Mouse (Mus musculus) cerebellum, adult 11-12 months (tissue): ENCODE measurements around the gene Ncoa6.

Experiments
- DNase-seq: peaks from one replicate; pipeline ENCODE4 v3.0.0; 2022

Ncoa6 gene

DNA sequence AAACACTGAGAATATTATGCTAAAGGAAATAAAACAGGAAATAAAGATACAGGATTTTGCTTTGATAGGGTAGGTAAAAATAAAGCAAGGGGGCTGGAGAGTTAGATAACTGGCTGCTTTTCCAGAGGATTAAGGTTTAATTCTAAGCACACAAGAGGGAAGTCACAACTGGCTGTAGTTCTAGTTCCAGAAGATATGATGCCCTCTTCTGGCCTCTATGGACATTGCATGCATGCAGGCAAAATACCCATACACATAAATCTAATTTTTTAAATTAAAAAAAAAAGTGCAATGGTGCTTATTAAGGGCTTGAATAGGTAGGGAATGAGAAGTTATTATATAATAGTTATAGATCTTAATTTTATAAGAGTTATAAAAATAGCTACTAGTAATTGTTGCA is 37.2 kb downstream of the Ncoa6 start:
- no peak for DNase-seq

DNA sequence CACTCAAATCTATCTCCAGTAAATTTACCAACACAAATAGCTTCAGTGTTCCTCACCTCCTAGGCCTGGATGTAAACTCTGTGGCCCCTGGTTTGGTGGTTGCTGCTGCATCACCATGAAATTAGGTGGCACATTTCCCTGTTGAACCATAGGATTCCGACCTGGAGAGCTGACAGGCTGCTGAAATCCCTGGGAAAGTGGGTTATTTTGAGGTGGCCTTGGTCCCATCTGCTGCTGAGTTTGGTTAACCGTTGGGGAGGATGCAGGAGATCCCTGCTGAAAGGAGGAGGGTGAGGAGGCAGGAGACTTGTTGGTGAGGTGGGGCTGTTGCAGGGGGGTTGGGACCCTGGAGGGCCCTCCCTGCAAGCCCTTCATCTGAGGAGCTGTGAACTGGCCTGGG is 52.8 kb downstream of the Ncoa6 start:
- DNase-seq = peak; percentile 16

DNA sequence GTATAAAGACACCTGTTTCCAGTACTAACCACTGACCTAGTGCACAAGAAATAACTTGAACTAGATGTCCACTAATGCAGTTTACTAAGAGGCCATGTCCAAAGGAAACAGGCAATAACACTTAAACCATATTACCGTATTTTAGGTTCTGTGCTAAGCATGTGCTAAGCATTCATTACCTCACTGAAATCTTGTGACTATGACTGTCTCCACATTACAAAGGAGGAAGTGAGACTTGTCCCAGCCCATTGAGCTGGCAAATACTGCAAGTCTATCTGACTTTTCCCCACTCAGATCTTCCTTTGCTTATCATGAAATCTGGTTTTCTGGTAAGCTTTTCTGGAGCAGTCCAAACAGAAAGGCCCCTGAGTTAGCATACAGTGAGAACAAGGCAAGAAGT is 69.1 kb downstream of the Ncoa6 start:
- no peak for DNase-seq

DNA sequence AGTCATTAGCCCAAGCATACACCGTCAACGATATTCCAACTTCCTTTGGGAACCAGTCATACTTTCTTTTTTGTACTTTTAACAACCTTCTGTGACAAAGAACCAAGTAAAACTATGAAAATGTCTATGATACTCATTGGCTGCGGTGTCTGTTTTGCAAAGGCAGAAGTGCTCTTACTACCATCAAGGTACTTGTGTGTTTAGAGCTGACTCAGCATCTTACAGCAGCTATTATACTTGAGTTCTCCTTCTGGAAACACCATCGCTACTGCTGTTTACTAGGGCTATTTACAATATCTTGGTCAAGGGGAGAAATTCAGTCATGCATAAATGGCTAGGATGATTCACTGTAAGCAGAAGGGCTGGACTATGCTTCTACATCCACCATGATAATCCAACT is 71.8 kb downstream of the Ncoa6 start:
- DNase-seq = no peak

DNA sequence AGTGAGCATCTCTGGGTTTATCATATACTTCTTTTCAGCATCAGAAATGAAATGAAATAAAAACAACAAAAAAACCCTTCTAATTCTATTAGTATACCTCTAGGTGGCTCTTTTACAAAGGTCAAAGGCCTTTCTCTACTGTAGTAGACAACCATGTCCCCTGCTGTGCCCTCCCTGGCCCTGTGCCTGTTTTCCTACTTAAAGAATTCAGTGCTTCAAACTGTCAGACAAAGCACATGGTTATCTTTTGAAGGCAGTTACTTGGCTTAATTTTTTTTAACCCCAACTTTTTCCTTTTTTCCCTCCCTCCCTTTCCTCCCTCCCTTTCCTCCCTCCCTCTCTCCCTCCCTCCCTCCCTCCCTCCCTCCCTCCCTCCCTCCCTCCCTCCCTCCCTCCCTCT is 73.4 kb downstream of the Ncoa6 start:
- DNase-seq = peak; percentile 42

DNA sequence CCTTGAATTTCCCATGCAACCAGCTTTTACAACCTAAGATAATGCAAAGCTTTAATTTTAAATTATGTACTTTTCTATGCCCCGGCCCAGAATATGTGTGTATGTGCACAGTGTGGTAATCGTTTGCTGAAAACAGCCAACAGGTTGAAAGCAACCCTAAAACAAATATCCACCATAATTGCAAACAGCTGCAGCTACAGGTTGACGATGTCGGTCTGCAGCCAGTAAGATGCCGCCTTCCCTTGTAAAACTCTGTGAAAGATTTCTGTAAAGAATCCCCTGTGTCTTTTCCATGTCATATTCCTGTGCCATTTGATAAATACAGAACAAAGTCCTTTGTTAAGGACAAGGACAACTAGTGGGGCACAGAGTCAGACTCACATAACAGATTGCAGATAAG is 79.1 kb downstream of the Ncoa6 start:
- no peak for DNase-seq

DNA sequence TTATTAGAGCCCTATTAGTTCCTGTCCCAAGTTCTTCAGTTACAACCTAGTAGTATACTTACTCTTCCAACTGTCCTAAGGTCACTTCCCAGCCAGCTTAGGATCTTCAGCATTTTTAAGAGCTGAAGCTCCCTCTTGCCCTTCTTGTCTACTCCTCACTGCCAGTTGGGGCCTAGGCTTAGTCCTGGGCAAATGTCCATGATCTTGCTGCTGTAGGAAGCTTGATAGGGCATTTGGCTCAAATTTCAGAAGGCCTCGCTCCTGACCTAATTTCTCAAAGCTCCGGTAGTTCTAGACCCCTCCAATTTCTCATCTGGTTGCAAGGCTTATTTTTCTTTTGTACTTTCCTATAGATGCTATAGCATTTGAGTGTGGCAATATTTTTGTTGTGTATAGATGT is 85.1 kb downstream of the Ncoa6 start:
- DNase-seq = peak; percentile 37

DNA sequence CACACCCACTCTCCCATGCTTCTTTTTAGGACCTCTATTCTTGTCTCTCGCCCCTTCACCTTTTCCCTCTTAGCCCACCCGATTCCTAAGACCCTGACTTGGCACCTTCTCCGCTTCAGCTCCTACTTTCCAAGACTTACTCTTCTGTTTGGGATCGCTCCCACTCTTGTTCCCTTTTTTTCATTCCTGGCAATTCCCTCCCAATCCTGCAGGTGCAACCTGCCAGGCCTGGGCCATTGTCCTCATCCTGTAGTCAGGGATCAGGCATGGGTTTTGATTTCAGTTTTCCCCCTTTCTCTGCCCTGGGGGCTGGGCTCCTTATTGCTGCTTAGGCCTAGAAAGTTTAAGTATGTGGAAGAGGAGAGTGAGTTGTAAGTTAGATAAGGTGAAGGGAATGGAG is 86.6 kb downstream of the Ncoa6 start:
- DNase-seq = no peak

DNA sequence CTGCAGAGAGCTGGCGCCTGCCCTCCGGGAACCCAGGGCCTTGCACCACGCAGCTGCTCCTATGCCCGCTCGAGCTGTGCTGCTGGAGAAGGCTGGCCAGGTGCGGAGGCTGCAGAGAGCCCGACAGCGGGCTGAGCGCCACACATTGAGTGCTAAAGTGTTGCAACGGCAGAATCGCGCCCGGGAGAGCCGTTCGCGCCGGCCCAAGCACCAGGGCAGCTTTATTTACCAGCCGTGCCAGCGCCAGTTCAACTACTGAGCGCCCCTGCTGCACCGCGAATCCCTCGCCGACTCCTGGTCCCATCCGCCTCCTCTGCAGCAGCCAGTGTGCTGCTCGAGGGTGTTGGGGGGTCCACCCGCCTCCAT is 87.2 kb downstream of the Ncoa6 start:
- DNase-seq = peak; percentile 33

DNA sequence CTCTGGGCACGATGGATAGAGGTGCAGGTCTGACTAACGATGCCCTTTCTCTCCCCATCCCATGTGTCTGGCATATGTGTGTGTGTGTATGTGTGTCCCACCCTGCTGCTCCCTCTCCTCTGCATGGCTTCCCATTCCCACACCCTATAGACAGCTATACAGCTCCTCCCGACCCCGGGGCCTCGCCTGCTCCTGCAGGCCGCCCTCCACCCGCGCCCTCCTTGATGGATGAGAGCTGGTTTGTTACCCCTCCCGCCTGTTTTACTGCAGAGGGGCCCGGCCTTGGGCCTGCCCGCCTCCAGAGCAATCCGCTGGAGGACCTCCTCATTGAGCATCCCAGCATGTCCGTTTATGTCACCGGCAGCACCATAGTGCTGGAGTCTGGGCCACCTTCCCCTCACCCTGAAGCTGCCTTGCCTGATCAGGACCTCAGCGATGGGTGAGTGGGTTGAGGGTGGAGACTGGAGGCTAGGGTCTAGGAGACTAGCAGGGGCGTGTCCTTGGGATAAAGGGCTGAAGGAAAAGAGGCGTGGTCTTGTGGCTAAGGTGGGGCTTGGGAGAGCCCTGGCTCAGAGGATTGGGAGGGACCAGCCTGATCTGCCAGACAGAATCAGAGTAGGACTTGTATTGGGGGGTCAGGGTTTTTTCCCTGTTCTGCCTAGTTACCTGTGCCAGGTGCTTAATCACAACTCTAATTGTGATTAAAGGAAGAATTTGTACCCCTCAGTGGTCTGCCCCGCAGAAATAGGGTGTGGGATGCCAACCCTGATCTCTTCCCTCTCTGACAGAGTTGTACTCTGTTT is 87.8 kb downstream of the Ncoa6 start:
- DNase-seq = peak; percentile 51

DNA sequence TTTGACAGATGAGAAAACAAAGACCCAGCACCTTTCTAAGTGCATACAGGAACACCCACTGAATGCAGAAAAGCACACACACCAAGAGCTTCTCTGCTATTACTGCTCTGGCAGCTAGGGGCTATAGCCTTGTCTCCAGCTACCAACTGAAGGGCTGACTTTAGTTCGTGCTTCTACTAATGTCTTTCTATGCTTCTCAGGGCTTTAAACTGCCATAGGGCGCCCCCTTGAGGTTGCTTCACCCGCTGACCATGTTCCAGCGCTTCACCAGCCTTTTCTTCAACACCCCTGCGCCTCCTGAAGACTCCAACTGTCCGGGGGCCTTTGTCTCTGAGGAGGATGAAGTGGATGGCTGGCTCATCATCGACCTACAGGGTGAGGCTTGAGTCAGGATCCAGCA is 88.6 kb downstream of the Ncoa6 start:
- peak; percentile 82 for DNase-seq

DNA sequence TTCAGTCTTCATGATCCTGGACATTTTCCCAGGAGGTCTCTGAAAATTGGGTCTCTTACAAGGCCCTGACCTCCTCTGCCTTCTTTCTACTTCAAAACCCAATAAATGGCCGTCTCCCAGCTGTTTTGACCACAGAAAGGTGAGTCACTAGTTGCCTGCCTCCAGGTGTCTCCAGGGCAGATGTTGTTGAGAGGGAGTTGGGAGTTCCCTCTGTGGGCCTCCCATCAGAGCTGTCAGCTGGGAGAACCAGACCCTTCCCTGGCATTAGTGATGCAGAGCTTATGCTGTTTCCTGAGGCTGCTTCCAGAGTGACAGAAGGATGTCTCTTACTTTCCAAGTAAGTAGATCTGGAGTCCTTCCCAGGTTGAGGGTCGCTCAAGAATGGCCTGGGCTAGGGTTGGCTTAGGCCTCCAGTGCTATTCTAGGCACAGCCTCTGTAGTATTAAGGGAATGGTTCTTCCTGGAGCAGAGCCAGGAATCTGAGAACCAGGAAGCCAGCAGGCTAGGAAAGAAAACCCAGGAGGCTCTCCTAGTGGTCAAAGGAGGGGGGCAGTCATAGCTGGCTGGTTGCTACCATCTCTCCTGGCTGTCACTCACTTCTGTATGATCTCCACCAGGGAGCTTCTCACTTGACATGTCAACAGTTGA is 90.8 kb downstream of the Ncoa6 start:
- DNase-seq = peak; percentile 63

DNA sequence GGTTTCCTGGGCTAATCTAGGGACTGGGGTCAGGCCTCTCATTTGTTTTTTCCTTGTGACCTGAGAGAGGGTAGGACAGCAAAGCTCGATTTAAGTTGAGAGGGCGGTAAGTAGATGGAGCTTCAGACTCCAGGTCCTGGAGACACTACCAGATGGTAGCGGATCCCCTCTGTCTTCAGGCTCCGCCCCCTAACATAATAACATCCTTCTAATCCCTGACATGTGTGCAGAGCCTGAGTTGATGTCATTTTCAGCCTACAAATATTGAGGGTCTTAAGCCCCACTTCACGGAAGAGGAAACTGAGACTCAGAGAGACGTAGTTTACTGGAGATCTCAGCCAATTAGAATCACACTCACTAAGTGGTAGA is 91.4 kb downstream of the Ncoa6 start:
- DNase-seq = no peak

DNA sequence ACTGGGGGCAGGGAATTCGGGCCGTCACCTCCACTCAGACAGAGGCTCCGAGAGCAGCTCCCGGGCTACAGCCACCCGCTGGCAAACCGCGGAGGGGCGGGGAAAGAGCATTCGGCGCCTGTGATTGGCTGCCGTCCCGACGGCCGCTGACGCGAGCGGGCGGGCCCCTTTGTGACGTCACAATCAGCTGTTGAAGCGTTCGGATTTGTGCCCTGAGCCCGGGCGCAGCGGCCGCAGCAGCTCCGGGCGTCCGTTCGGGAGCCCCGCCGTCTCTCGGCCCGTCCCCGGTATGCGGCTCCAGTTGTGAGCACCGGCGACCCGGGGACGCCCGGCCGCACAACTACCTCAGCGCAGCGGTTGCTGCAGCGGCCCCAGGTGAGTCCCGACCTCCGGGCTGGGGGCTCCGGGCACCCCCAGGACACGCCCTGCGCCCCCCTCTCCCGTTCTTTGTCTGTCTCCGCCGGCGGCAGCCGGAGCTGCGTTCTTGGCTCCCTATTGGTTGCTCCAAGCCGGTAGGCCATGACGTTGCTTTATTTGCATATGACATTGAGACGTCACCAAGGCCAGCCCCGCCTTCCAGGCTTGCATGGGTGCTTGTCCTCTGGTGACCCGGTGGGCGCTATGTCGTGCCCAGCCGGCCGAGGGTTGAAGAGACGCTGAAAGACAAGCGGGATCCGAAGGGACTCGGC is 91.9 kb downstream of the Ncoa6 start:
- DNase-seq = peak; percentile 97

DNA sequence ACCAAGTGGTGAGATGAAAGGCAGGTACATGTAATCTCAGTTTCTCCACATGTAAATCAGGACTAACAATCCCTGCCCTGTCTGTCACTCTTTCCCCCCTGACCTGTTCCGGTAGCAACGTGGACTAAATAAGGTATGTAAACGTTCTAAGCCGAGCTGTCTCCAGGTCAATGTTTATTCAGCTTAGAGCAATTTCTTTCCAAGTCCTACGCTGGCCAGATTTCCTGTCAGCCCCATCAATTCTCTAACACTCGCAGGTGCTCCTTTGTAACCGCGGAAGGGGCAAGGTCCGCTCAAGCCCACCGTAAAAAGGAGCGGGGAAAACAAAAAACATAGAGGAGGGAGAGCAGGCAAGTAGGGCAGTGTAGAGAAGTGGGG is 92.6 kb downstream of the Ncoa6 start:
- no peak for DNase-seq

DNA sequence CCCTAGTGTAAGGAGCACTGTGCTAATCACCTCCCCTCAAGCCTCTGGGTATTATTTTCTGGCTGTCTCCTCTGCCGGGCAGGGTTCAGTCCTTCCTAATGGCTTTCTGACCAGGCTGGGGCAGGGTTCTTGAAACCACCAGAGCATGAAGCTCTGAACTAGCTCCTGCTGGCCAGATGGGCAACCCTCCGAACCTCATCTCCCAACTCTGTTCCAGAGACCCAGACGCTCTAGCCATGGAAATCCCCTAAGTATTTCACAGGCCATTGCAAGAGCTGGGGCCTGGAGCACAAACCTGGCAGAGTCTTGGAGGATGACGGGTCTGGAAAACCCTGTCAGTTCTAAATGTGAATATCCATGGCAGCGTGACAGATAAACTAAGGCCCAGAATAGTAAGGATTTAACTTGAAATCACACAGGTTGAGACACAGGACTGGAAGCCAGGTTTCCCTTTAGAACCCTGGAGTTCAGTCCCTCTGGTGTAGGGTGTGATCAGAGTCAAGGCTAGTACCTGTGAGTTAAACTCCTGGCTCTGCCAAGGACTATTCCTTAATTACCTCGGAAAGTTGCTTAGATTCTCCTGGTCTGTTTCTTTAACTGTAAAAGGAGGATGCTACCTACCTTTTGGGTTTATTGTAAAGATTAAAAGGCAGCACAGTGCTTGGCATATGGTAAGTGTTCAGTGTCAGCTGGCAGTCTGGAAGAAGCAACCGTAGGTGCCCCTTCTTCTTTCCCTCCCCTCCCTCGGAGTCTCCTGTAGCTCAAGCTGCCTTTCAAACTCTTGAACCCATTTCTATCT is 93.2 kb downstream of the Ncoa6 start, which contains the start of gene Trp53inp2:
Gene Trp53inp2 (plus strand): TSS at position 799 of the 799 bp plus-strand sequence.
- DNase-seq = peak; percentile 46

DNA sequence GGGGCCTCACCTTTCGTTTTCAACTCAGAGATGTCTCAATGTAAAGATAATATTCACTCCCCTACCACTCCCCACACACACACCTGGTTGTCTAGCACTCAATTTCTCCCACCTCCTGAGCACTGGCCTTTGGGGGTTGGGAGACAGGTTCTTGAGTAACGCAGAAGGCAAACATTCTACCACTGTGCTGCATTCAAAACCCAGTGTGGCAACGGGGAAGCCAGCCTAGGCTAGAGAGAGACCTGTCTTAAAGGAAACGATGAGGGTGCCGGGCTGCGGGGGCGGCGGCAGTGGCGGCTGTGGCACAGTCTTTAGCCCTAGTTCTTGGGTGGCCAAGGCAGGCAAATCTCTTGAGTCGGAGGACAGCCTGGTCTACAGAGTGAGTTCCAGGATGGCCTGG is 97.5 kb downstream of the Ncoa6 start:
- DNase-seq = no peak

DNA sequence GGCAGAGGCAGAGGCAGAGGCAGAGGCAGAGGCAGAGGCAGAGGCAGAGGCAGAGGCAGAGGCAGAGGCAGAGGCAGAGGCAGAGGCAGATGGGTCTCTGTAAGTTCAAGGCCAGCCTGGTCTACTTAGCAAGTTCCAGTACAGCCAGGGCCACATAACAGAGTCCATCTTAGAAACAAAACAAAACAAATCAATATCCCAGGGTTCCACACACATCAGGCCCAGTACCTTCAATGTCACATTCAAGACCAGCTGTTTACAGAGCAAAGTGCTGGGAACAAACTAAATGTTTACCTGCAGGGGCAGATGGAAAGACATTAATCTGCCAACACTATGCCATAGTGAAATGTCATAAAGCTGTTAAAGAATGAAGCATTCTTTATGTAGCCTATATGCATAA is 99.2 kb downstream of the Ncoa6 start:
- DNase-seq = no peak

DNA sequence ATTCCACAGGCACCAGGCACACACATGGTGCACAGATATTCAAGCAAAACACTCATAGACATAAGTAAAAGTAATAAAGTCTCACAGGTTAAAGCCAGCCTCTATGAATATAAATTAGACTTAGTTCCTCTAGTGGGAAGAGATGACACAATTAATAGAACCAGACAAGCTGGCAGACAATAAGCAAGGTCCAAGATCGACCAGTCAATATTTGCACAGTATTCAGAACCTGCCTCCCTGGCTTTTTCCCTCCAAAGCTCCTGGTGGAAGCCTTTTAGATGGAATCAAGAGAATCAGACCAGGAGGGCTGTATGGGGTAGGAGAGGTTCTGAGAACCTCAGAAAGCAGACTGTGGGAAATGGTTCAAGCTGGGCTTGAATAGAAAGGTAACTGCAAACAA is 99.8 kb downstream of the Ncoa6 start:
- no peak for DNase-seq

DNA sequence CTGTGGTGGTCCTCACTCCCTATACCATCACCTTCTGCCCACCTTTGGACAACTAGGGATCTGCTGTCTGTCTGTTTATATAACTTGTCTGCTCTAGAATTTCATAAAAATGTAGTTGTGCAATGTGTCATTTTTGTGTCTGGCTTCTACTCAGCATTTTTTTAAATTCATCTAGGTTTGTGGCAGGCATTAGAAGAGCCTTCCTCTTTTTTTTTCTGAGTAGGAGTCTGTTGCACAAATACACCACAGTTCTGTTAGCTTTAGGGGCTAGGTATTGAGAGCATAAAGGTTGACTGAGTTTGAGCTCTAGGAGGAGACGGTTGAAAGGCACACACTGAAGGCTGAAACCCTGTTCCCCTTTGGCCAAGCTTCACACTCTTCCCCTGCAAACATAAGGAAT is 100.4 kb downstream of the Ncoa6 start:
- no peak for DNase-seq

DNA sequence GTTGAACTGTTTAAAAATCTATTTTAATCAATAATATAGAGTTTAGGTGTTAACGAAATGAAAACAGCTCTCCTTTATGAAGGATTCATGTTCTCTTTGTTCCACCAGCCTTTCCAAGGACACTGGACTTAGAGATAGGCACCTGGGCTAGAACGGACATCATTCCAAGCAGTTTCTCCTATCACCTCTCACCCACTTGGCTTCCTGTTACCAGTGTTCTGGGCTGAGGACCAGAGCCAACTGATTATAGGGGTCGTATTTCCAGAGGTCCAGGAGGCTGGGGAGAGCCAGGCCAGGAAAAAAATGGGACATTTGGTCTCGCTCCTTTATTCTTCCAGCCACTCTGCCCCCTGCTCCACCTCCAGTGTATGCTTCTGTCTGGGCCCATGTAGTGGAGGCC is 101.2 kb downstream of the Ncoa6 start:
- no peak for DNase-seq

DNA sequence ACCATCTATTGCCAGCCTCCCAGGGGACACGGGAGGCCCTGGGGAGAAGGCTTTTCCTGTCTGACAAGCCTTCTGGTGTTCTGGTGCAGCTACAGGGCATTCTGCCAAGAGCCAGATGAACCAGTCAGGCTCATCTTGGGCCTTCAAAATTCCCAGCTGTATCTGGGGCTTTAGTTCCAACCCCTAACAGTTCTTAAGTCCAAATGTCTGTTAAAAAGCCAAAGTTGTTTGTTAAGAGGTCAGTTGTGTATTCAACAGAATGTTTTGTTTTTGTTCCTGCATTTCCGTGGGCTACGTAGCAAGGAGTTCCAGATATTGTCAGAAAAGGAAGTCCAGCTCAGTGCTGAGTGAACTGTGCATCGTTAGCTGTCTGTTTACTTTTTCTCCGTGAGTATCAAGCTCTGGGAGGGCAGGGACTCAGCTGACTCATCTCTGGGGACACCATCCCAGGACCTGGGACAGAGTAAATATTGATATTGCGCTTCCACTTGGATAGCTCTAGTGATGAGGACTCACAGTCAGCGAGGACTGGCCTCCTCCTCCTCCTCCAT is 104.3 kb downstream of the Ncoa6 start:
- DNase-seq = no peak

DNA sequence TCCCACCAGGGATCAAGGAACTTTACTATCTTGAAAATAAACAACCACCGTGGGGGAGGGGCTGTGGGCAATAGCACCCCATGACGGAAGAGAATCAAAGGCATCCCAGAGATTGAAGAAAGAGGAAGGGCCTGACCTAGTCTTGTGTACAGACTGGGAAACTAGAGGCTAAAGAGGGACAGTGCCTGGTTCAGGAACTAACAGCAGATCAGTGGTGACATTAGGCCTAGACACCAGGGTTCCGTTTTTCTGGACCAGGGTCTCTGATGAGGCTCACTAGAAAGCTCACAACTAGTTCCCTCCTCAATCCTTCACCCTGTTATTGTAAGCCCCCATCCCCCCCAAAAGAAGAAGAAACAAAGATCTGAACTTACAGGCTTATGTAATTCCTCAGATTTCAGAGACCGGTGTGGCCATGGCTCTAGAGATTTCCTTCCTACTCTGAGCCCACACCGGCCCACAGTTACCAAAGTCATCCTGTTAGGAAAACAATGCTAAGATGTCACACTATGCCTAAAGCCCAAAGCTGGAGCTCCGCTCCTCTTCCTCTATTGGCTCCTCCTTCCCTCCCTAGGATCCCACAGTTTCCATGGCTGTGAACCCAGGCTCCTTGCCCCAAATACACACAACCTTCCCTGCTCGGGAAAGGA is 105.9 kb downstream of the Ncoa6 start:
- DNase-seq = no peak
